Mouse (Mus musculus) mature B cell (primary cell): ENCODE data around the gene Tgfbrap1.
"Not testable (repeated sequence)": the region's sequence is repeated elsewhere in the genome, so short reads cannot be mapped to it uniquely, and the experiment has no call there.

Experiments used
- in situ Hi-C: fragments of 300-500 bp; cut with MboI; formaldehyde crosslinking; loops from 2 replicates; pipeline ENCODE4 v1.14.3; 2019

The Tgfbrap1 gene

GRCm38 (mm10) chr1:43036014-43036413 lies 62.4 kb downstream of the Tgfbrap1 start:
- in situ Hi-C loops = no loop called here

- in situ Hi-C loops = not testable (repeated sequence)
These were observed 83.2 kb downstream of the Tgfbrap1 start for GRCm38 (mm10) chr1:43015153-43015685.

DNA sequence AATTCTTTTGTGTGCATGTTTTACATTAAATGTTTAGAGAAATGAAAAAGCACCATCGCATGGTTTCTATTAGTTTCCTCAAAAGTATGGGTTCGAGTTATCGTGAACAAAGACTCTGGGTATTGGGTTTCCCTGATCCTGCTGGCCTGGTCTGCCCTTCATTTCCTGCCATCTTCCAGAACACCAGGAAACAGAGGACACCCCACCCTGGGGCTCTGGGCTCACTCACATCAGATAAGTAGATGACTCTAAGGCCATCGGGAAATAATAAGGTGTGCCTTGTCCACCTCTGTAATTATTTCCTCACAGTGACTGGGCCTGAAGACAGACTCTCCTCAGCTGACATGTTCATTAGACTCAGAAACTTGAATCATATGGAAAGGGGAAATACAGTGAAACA lies 88.0 kb downstream of the Tgfbrap1 start:
- in situ Hi-C loops = no loop called here

GRCm38 (mm10) chr1:43006524-43006923 lies 91.9 kb downstream of the Tgfbrap1 start:
- in situ Hi-C loops = no loop called here

GRCm38 (mm10) chr1:43006051-43006514 lies 92.4 kb downstream of the Tgfbrap1 start:
- in situ Hi-C loops = no loop called here
